Mouse (Mus musculus): ENCODE data around the gene Atp2a1.
"Not testable (repeated sequence)": the region's sequence is repeated elsewhere in the genome, so short reads cannot be mapped to it uniquely, and the experiment has no call there.

GRCm38 (mm10) chr7:126487617-126488385, 24.9 kb upstream of the Atp2a1 start:
- TF ChIP-seq CTCF (conservative IDR thresholded peaks at IDR 0.05; ENCODE audit: insufficient read depth, insufficient read length, low read depth, low read length); POLR2A (IDR thresholded peaks at IDR 0.05; ENCODE audit: low read depth, low read length): not testable (repeated sequence)

Measured in kidney, adult 2 months (tissue).